Comparison of ENCODE assay signal across 22 mouse cellular contexts in genomic region chr2:129810563-129810962, GRCm38 (mm10). TPM values are rescaled to one million over a fixed set of nuclear protein-coding genes. Genes with fewer than 3 reads are reported as not detected.
A peak's percentile ranks its signal among the peaks of the same experiment; 100 is the strongest.
DNase-seq lines count a peak whose midpoint lies in the region; ATAC-seq and TF ChIP-seq lines count a peak whose summit lies in the region.
"Had no signal": no experiment of that assay in that cellular context is flagged by ENCODE, and none has a peak within 500 bp of the region (broad histone marks: within the 10 kb centered on the region; RNA-seq: fewer than 3 reads in every experiment).

No protein-coding gene starts in this region.

- H3K9me3 ChIP-seq in heart, embryonic 10.5 days = no peaks in the 10 kb centered on the region
- no peaks in the 10 kb centered on the region for H3K9me3 ChIP-seq in heart, postnatal 0 days (replicated peaks; ENCODE audit: control insufficient read depth, low read length)
- no peaks in the 10 kb centered on the region for H3K9me3 ChIP-seq in intestine, postnatal 0 days (ENCODE audit: control insufficient read depth)
- no peaks in the 10 kb centered on the region for H3K9me3 ChIP-seq in intestine, embryonic 16.5 days (ENCODE audit: control insufficient read depth, low read length)
- H3K9me3 ChIP-seq: G1E had no signal

- no peak overlapping the region for H3K4me3 ChIP-seq in heart, embryonic 10.5 days
- H3K4me3 ChIP-seq in heart, postnatal 0 days (ENCODE audit: low read depth, low read length) = no peak overlapping the region
- no peak overlapping the region for H3K4me3 ChIP-seq in intestine, postnatal 0 days (ENCODE audit: low read depth, low read length)
- no peak overlapping the region for H3K4me3 ChIP-seq in intestine, embryonic 16.5 days (ENCODE audit: low read length)
- H3K4me3 ChIP-seq in liver, adult 2 months (ENCODE audit: insufficient read depth, low read depth, low read length) = no peak overlapping the region

- H3K27ac ChIP-seq in heart, embryonic 10.5 days = no peak overlapping the region
- no peak overlapping the region for H3K27ac ChIP-seq in heart, postnatal 0 days (ENCODE audit: low read depth)
- peak overlapping the region; percentile 9; the same call in 1 of the 2 replicates for H3K27ac ChIP-seq in intestine, postnatal 0 days (ENCODE audit: low read depth, low read length)
- no peak overlapping the region for H3K27ac ChIP-seq in intestine, embryonic 16.5 days (ENCODE audit: low read length)
- H3K27ac ChIP-seq in liver, adult 2 months (replicated peaks; ENCODE audit: insufficient read depth, low read depth, low read length) = no peak overlapping the region

- TF ChIP-seq POLR2A in liver, adult 2 months (IDR thresholded peaks at IDR 0.05; ENCODE audit: extremely low read depth, insufficient read depth, low read length) = no peak

- TF ChIP-seq CTCF in heart, postnatal 0 days (IDR thresholded peaks at IDR 0.05; ENCODE audit: low read depth) = 0 out of 2 replicates have a peak, but pooled peaks have one; percentile 2
- TF ChIP-seq CTCF in intestine, postnatal 0 days (IDR thresholded peaks at IDR 0.05; ENCODE audit: low read depth) = no peak
- TF ChIP-seq CTCF in liver, adult 2 months (IDR thresholded peaks at IDR 0.05; ENCODE audit: low read depth, low read length) = no peak

- no peak for TF ChIP-seq EP300 in heart, postnatal 0 days (IDR thresholded peaks at IDR 0.05; ENCODE audit: low read depth)

- WGBS in heart, embryonic 10.5 days = 91% methylated on average over 7 of the region's 7 CpGs
- 92% methylated on average over 7 of the region's 7 CpGs for WGBS in heart, postnatal 0 days
- 78% methylated on average over 7 of the region's 7 CpGs for WGBS in intestine, postnatal 0 days
- 92% methylated on average over 7 of the region's 7 CpGs for WGBS in intestine, embryonic 16.5 days
- WGBS in liver, adult 2 months = 73% methylated on average over 7 of the region's 7 CpGs

- peak; percentile 74 for DNase-seq in heart, adult 11 months
- no peak for DNase-seq in heart, embryonic 10.5 days (ENCODE audit: low spot score)
- DNase-seq in heart, postnatal 0 days (ENCODE audit: low spot score) = no peak
- no peak for DNase-seq in heart, postnatal 10 days
- peak; percentile 72 for DNase-seq in liver, adult 2 months (ENCODE audit: extremely low read depth, low read depth, low spot score)
- no peak for DNase-seq in liver
- DNase-seq: adrenal gland, adult 2 months; adrenal gland, adult 8-10 months; adrenal gland, postnatal 10 days; adrenal gland, postnatal 14 days; adrenal gland, postnatal 25 days; adrenal gland, postnatal 36 days; B cell, adult 2 months; cerebellum, adult 11 months; cerebellum, adult 11-12 months had no signal

- H3K4me2 ChIP-seq in heart, postnatal 0 days (ENCODE audit: low read depth, low read length) = no peak overlapping the region
- no peak overlapping the region for H3K4me2 ChIP-seq in intestine, postnatal 0 days (replicated peaks; ENCODE audit: low read depth)
- no peak overlapping the region for H3K4me2 ChIP-seq in intestine, embryonic 16.5 days (ENCODE audit: low read depth, low read length)

- peaks cover 14% of the 10 kb centered on the region; the same call in 1 of the 2 replicates for H3K4me1 ChIP-seq in heart, embryonic 10.5 days
- H3K4me1 ChIP-seq in heart, postnatal 0 days (ENCODE audit: control insufficient read depth, insufficient read depth) = peaks cover 47% of the 10 kb centered on the region
- H3K4me1 ChIP-seq in intestine, postnatal 0 days (replicated peaks; ENCODE audit: control insufficient read depth, insufficient read depth, low read length) = peaks cover 3% of the 10 kb centered on the region; the same call in 1 of the 2 replicates
- H3K4me1 ChIP-seq in intestine, embryonic 16.5 days (ENCODE audit: control insufficient read depth, insufficient read depth, low read length) = no peaks in the 10 kb centered on the region
- H3K4me1 ChIP-seq in liver, adult 2 months (ENCODE audit: control insufficient read depth, insufficient read depth, low read length) = peaks cover 14% of the 10 kb centered on the region

- peaks cover 36% of the 10 kb centered on the region for H3K79me2 ChIP-seq in liver, adult 2 months (ENCODE audit: control insufficient read depth, insufficient read depth, low read length)

- peaks cover 81% of the 10 kb centered on the region for H3K36me3 ChIP-seq in heart, embryonic 10.5 days
- peaks cover 43% of the 10 kb centered on the region for H3K36me3 ChIP-seq in heart, postnatal 0 days (replicated peaks; ENCODE audit: control insufficient read depth, insufficient read depth, low read length)
- peaks cover 31% of the 10 kb centered on the region for H3K36me3 ChIP-seq in intestine, postnatal 0 days (ENCODE audit: control insufficient read depth, insufficient read depth)
- peaks cover 6% of the 10 kb centered on the region; the same call in 1 of the 2 replicates for H3K36me3 ChIP-seq in intestine, embryonic 16.5 days (ENCODE audit: control insufficient read depth, insufficient read depth, low read length)
- H3K36me3 ChIP-seq in liver, adult 2 months (ENCODE audit: control insufficient read depth, insufficient read depth, low read length) = peaks cover 25% of the 10 kb centered on the region

- no peak overlapping the region for H3K9ac ChIP-seq in heart, postnatal 0 days (replicated peaks; ENCODE audit: low read depth, low read length)
- no peak overlapping the region for H3K9ac ChIP-seq in intestine, postnatal 0 days (ENCODE audit: low read depth, low read length)
- H3K9ac ChIP-seq in intestine, embryonic 16.5 days (ENCODE audit: low read depth, low read length) = no peak overlapping the region
- no peak overlapping the region for H3K9ac ChIP-seq in liver, adult 2 months (ENCODE audit: low read depth, low read length)

- no peak for ATAC-seq in heart, postnatal 0 days (ENCODE audit: insufficient read depth, low read depth)
- peak; percentile 54 for ATAC-seq in intestine, postnatal 0 days
- ATAC-seq in intestine, embryonic 16.5 days = no peak
- ATAC-seq: activated CD4-positive, CD25-positive, alpha-beta regulatory T cell, adult 4 months; CD4-positive, CD25-positive, alpha-beta regulatory T cell, adult 4 months; Patski had no signal

- intact Hi-C loops in heart, postnatal 10 days (cut with DNase I) = no loop called here

- H3K27me3 ChIP-seq in heart, embryonic 10.5 days (ENCODE audit: insufficient read depth, poor library complexity, severe bottlenecking) = no peaks in the 10 kb centered on the region
- H3K27me3 ChIP-seq in heart, postnatal 0 days (ENCODE audit: control insufficient read depth, insufficient read depth, low read length) = no peaks in the 10 kb centered on the region
- no peaks in the 10 kb centered on the region for H3K27me3 ChIP-seq in intestine, postnatal 0 days (replicated peaks; ENCODE audit: control insufficient read depth, insufficient read depth, low read length)
- H3K27me3 ChIP-seq in intestine, embryonic 16.5 days (replicated peaks; ENCODE audit: control insufficient read depth, insufficient read depth, low read length) = no peaks in the 10 kb centered on the region
- H3K27me3 ChIP-seq in liver, adult 2 months (ENCODE audit: control insufficient read depth, insufficient read depth, low read length) = no peaks in the 10 kb centered on the region
- H3K27me3 ChIP-seq: CH12.LX, Patski had no signal

RNA-seq across cellular contexts. Expression of gene Stk35, which starts 10.2 kb away (rescaled TPM):
- polyA plus RNA-seq in heart, embryonic 10.5 days (2016; fragmentation: Nextera tagmentation; extraction: Ambion mirVana) = 9.9 and 16.5 TPM in 2 replicates
- total RNA-seq in heart, postnatal 0 days (2014; rRNA removed; ENCODE audit: low replicate concordance) = 11.0 and 11.1 TPM in 2 replicates
- polyA plus RNA-seq in heart, postnatal 0 days (2015; fragmentation: Nextera tagmentation; extraction: Ambion mirVana) = 4.5 and 4.7 TPM in 2 replicates
- 10 to 100 TPM; 16.6 to 17.3 TPM for total RNA-seq in heart, postnatal 10 days (2021)
- 5.0 and 5.7 TPM in 2 replicates for polyA plus RNA-seq in intestine, postnatal 0 days (2015; fragmentation: Nextera tagmentation; extraction: Ambion mirVana)
- polyA plus RNA-seq in intestine, embryonic 16.5 days (2015; fragmentation: Nextera tagmentation; extraction: Ambion mirVana) = 4.5 and 5.4 TPM in 2 replicates
- 8.5 and 8.7 TPM in 2 replicates for total RNA-seq in liver, adult 2 months (2014; rRNA removed)
- 8.4 and 8.6 TPM in 2 replicates for polyA plus RNA-seq in liver, adult 2 months (2012; rRNA removed)

Comparison
In these comparisons a context has a peak if more than half of its experiments do, and no peak if none do; other contexts are left out.
1. DNase-seq: peak in heart, adult 11 months (single experiment) and liver, adult 2 months (single experiment); none in heart, embryonic 10.5 days (single experiment), heart, postnatal 0 days (single experiment), heart, postnatal 10 days (0 of 2) and liver (single experiment).